Mouse (Mus musculus): ENCODE measurements around the gene Aes.

DNA sequence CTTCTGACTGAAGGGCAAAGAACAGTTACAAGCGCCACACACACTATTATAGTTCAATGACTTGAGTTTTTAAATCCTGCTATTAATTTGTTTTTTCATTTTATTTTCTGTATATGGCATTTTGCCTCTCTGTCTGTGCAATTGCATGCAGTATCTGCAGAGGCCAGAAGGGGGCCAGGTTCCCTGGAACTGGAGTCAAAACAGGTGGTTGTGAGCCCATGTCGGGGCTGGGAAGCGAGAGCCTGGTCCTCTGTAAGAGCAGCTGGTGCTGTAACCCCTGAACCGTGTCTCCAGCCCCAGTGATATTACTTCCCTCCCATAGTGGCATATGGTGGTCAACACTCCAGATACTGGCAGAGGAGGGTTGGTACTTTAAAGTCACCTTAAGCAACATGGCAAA is 40.7 kb upstream of the Aes start:
- peak; percentile 47 for TF ChIP-seq CTCF (IDR thresholded peaks at IDR 0.05; ENCODE audit: low read depth, low read length)
- no peak for TF ChIP-seq POLR2A (IDR thresholded peaks at IDR 0.05; ENCODE audit: insufficient read depth, low read length)
- TF ChIP-seq EP300 (IDR thresholded peaks at IDR 0.05; ENCODE audit: insufficient read depth, low read depth, low read length), result no peak

Measured in ES-Bruce4 (cell line).